Mouse (Mus musculus): ENCODE data around the gene Abi3. TPM values are rescaled to one million over a fixed set of nuclear protein-coding genes. Genes with fewer than 3 reads are reported as not detected.
"Not testable (repeated sequence)": the region's sequence is repeated elsewhere in the genome, so short reads cannot be mapped to it uniquely, and the experiment has no call there.

Gene Abi3
- polyA plus RNA-seq (2015; fragmentation: Nextera tagmentation; extraction: Ambion mirVana): 2.4 and 2.6 TPM in 2 replicates

- H3K4me2 ChIP-seq (ENCODE audit: low read length): no peak within 1 kb of the TSS
These were observed at the start of gene Abi3 for GRCm38 (mm10) chr11:95842074-95842681. Abi3 (minus strand) TSS chr11:95842476.

GRCm38 (mm10) chr11:95890462-95891051, 48.3 kb upstream of the Abi3 start:
- 85% methylated on average over 2 of the region's 2 CpGs for WGBS
- H3K9ac ChIP-seq (ENCODE audit: low read depth, low read length): no peak overlapping the region
- H3K4me2 ChIP-seq (ENCODE audit: low read length): no peak overlapping the region

More at GRCm38 (mm10) chr11:95842074-95842681, at the start of gene Abi3:
- Histone ChIP-seq H3K9me3 (ENCODE audit: control insufficient read depth, low read length) (no peaks in the 10 kb centered on the region), H3K27me3 (replicated peaks; ENCODE audit: control insufficient read depth, insufficient read depth, low read length) (no peaks in the 10 kb centered on the region), H3K4me3 (ENCODE audit: low read length) (no peak within 1 kb of the TSS), H3K4me1 (ENCODE audit: control insufficient read depth, insufficient read depth, low read depth, low read length) (peaks cover 2% of the 10 kb centered on the region; the same call in 1 of the 2 replicates), H3K36me3 (ENCODE audit: control insufficient read depth, insufficient read depth, low read length) (no peaks in the 10 kb centered on the region), H3K9ac (ENCODE audit: low read depth, low read length) (no peak within 1 kb of the TSS), H3K27ac (ENCODE audit: low read depth, low read length) (no peak within 1 kb of the TSS)
- ATAC-seq: no peak
- WGBS: 19% methylated on average over 11 of the region's 11 CpGs

GRCm38 (mm10) chr11:95879861-95880260, 37.6 kb upstream of the Abi3 start:
- 63% methylated on average over 2 of the region's 2 CpGs for WGBS
- not testable (repeated sequence) for H3K4me3 ChIP-seq (ENCODE audit: low read length); H3K4me1 ChIP-seq (ENCODE audit: control insufficient read depth, insufficient read depth, low read depth, low read length); H3K27ac ChIP-seq (ENCODE audit: low read depth, low read length); H3K9me3 ChIP-seq (ENCODE audit: control insufficient read depth, low read length); H3K27me3 ChIP-seq (replicated peaks; ENCODE audit: control insufficient read depth, insufficient read depth, low read length); H3K4me2 ChIP-seq (ENCODE audit: low read length); ATAC-seq; H3K36me3 ChIP-seq (ENCODE audit: control insufficient read depth, insufficient read depth, low read length); H3K9ac ChIP-seq (ENCODE audit: low read depth, low read length)

More at GRCm38 (mm10) chr11:95890462-95891051, 48.3 kb upstream of the Abi3 start:
- Histone ChIP-seq H3K9me3 (ENCODE audit: control insufficient read depth, low read length) (no peaks in the 10 kb centered on the region), H3K27ac (ENCODE audit: low read depth, low read length) (no peak overlapping the region), H3K4me3 (ENCODE audit: low read length) (no peak overlapping the region), H3K27me3 (replicated peaks; ENCODE audit: control insufficient read depth, insufficient read depth, low read length) (no peaks in the 10 kb centered on the region), H3K4me1 (ENCODE audit: control insufficient read depth, insufficient read depth, low read depth, low read length) (no peaks in the 10 kb centered on the region), H3K36me3 (ENCODE audit: control insufficient read depth, insufficient read depth, low read length) (no peaks in the 10 kb centered on the region)
- ATAC-seq: no peak

- Histone ChIP-seq H3K4me3 (ENCODE audit: low read length) (no peak overlapping the region), H3K4me2 (ENCODE audit: low read length) (peak overlapping the region; percentile 46), H3K9ac (ENCODE audit: low read depth, low read length) (peak overlapping the region; percentile 27; the same call in 1 of the 2 replicates), H3K27ac (ENCODE audit: low read depth, low read length) (no peak overlapping the region), H3K9me3 (ENCODE audit: control insufficient read depth, low read length) (no peaks in the 10 kb centered on the region), H3K4me1 (ENCODE audit: control insufficient read depth, insufficient read depth, low read depth, low read length) (no peaks in the 10 kb centered on the region), H3K27me3 (replicated peaks; ENCODE audit: control insufficient read depth, insufficient read depth, low read length) (no peaks in the 10 kb centered on the region; the same call in 1 of the 2 replicates), H3K36me3 (ENCODE audit: control insufficient read depth, insufficient read depth, low read length) (no peaks in the 10 kb centered on the region)
- no peak for ATAC-seq
- 20% methylated on average over 7 of the region's 7 CpGs for WGBS
These were observed 34.0 kb upstream of the Abi3 start for GRCm38 (mm10) chr11:95876296-95876695.

- no peak for ATAC-seq
- Histone ChIP-seq H3K27me3 (replicated peaks; ENCODE audit: control insufficient read depth, insufficient read depth, low read length) (no peaks in the 10 kb centered on the region; the same call in 1 of the 2 replicates), H3K9ac (ENCODE audit: low read depth, low read length) (peak overlapping the region; percentile 27; the same call in 1 of the 2 replicates), H3K9me3 (ENCODE audit: control insufficient read depth, low read length) (no peaks in the 10 kb centered on the region), H3K4me3 (ENCODE audit: low read length) (no peak overlapping the region), H3K27ac (ENCODE audit: low read depth, low read length) (no peak overlapping the region), H3K4me2 (ENCODE audit: low read length) (peak overlapping the region; percentile 46), H3K36me3 (ENCODE audit: control insufficient read depth, insufficient read depth, low read length) (no peaks in the 10 kb centered on the region), H3K4me1 (ENCODE audit: control insufficient read depth, insufficient read depth, low read depth, low read length) (no peaks in the 10 kb centered on the region)
- 31% methylated on average over 9 of the region's 9 CpGs for WGBS
These were observed 33.5 kb upstream of the Abi3 start for GRCm38 (mm10) chr11:95875804-95876203.

- no peak overlapping the region for H3K9ac ChIP-seq (ENCODE audit: low read depth, low read length)
- no peaks in the 10 kb centered on the region; the same call in 1 of the 2 replicates for H3K27me3 ChIP-seq (replicated peaks; ENCODE audit: control insufficient read depth, insufficient read depth, low read length)
- H3K4me1 ChIP-seq (ENCODE audit: control insufficient read depth, insufficient read depth, low read depth, low read length): no peaks in the 10 kb centered on the region
- no peak for ATAC-seq
- no peak overlapping the region for H3K27ac ChIP-seq (ENCODE audit: low read depth, low read length)
- no peaks in the 10 kb centered on the region for H3K9me3 ChIP-seq (ENCODE audit: control insufficient read depth, low read length)
- H3K4me2 ChIP-seq (ENCODE audit: low read length): no peak overlapping the region
- no peaks in the 10 kb centered on the region for H3K36me3 ChIP-seq (ENCODE audit: control insufficient read depth, insufficient read depth, low read length)
- H3K4me3 ChIP-seq (ENCODE audit: low read length): no peak overlapping the region
- 66% methylated on average over 6 of the region's 6 CpGs for WGBS
These were observed 27.7 kb upstream of the Abi3 start for GRCm38 (mm10) chr11:95869918-95870470.

GRCm38 (mm10) chr11:95869442-95869841, 27.2 kb upstream of the Abi3 start:
- Histone ChIP-seq H3K27ac (ENCODE audit: low read depth, low read length) (no peak overlapping the region), H3K4me3 (ENCODE audit: low read length) (no peak overlapping the region), H3K9me3 (ENCODE audit: control insufficient read depth, low read length) (no peaks in the 10 kb centered on the region), H3K27me3 (replicated peaks; ENCODE audit: control insufficient read depth, insufficient read depth, low read length) (no peaks in the 10 kb centered on the region), H3K4me2 (ENCODE audit: low read length) (no peak overlapping the region), H3K9ac (ENCODE audit: low read depth, low read length) (no peak overlapping the region), H3K4me1 (ENCODE audit: control insufficient read depth, insufficient read depth, low read depth, low read length) (no peaks in the 10 kb centered on the region), H3K36me3 (ENCODE audit: control insufficient read depth, insufficient read depth, low read length) (no peaks in the 10 kb centered on the region)
- 78% methylated on average over 4 of the region's 4 CpGs for WGBS
- ATAC-seq: no peak

GRCm38 (mm10) chr11:95861397-95861796, 19.1 kb upstream of the Abi3 start:
- H3K4me3 ChIP-seq (ENCODE audit: low read length): no peak overlapping the region
- H3K36me3 ChIP-seq (ENCODE audit: control insufficient read depth, insufficient read depth, low read length): no peaks in the 10 kb centered on the region
- no peak overlapping the region for H3K4me2 ChIP-seq (ENCODE audit: low read length)
- no peak overlapping the region for H3K27ac ChIP-seq (ENCODE audit: low read depth, low read length)
- peaks cover 14% of the 10 kb centered on the region for H3K4me1 ChIP-seq (ENCODE audit: control insufficient read depth, insufficient read depth, low read depth, low read length)
- no peak for ATAC-seq
- no peaks in the 10 kb centered on the region for H3K27me3 ChIP-seq (replicated peaks; ENCODE audit: control insufficient read depth, insufficient read depth, low read length)
- WGBS: 96% methylated on average over 8 of the region's 8 CpGs
- no peaks in the 10 kb centered on the region for H3K9me3 ChIP-seq (ENCODE audit: control insufficient read depth, low read length)
- H3K9ac ChIP-seq (ENCODE audit: low read depth, low read length): no peak overlapping the region

GRCm38 (mm10) chr11:95860071-95860490, 17.8 kb upstream of the Abi3 start:
- H3K4me3 ChIP-seq (ENCODE audit: low read length): peak overlapping the region; percentile 63
- WGBS: 33% methylated on average over 3 of the region's 3 CpGs
- no peaks in the 10 kb centered on the region for H3K9me3 ChIP-seq (ENCODE audit: control insufficient read depth, low read length)
- peak overlapping the region; percentile 65 for H3K9ac ChIP-seq (ENCODE audit: low read depth, low read length)
- peaks cover 14% of the 10 kb centered on the region for H3K4me1 ChIP-seq (ENCODE audit: control insufficient read depth, insufficient read depth, low read depth, low read length)
- peak overlapping the region; percentile 48; the same call in 1 of the 2 replicates for H3K27ac ChIP-seq (ENCODE audit: low read depth, low read length)
- ATAC-seq: no peak
- no peaks in the 10 kb centered on the region for H3K27me3 ChIP-seq (replicated peaks; ENCODE audit: control insufficient read depth, insufficient read depth, low read length)
- peak overlapping the region; percentile 84 for H3K4me2 ChIP-seq (ENCODE audit: low read length)
- no peaks in the 10 kb centered on the region for H3K36me3 ChIP-seq (ENCODE audit: control insufficient read depth, insufficient read depth, low read length)

Measured in hindbrain, embryonic 16.5 days (tissue).